Mouse (Mus musculus): ENCODE data around the gene Rap1gap2. TPM values are rescaled to one million over a fixed set of nuclear protein-coding genes. Genes with fewer than 3 reads are reported as not detected.

Rap1gap2 gene
- 4.6 and 4.7 TPM in 2 replicates for polyA plus RNA-seq (2012)

GRCm38 (mm10) chr11:74610545-74611176 lies at the start of gene Rap1gap2:
Gene Rap1gap2, minus strand, starts transcription at chr11:74610915.
- no peak for TF ChIP-seq GATA1 (IDR thresholded peaks at IDR 0.05; ENCODE audit: low read length)

GRCm38 (mm10) chr11:74660336-74660735 lies 49.6 kb upstream of the Rap1gap2 start:
- no peak for TF ChIP-seq GATA1 (IDR thresholded peaks at IDR 0.05; ENCODE audit: low read length)

- TF ChIP-seq GATA1 (IDR thresholded peaks at IDR 0.05; ENCODE audit: low read length) = no peak
These were observed 45.2 kb upstream of the Rap1gap2 start for GRCm38 (mm10) chr11:74655941-74656340.

- no peak for TF ChIP-seq GATA1 (IDR thresholded peaks at IDR 0.05; ENCODE audit: low read length)
These were observed 42.7 kb upstream of the Rap1gap2 start for GRCm38 (mm10) chr11:74653385-74653784.

- no peak for TF ChIP-seq GATA1 (IDR thresholded peaks at IDR 0.05; ENCODE audit: low read length)
These were observed 42.1 kb upstream of the Rap1gap2 start for GRCm38 (mm10) chr11:74652791-74653191.

- TF ChIP-seq GATA1 (IDR thresholded peaks at IDR 0.05; ENCODE audit: low read length) = no peak
These were observed 39.9 kb upstream of the Rap1gap2 start for GRCm38 (mm10) chr11:74650576-74651100.

GRCm38 (mm10) chr11:74649647-74650551 lies 39.2 kb upstream of the Rap1gap2 start:
- no peak for TF ChIP-seq GATA1 (IDR thresholded peaks at IDR 0.05; ENCODE audit: low read length)

GRCm38 (mm10) chr11:74649095-74649646 lies 38.5 kb upstream of the Rap1gap2 start, which contains the start of gene Cluh:
Gene Cluh, plus strand, starts transcription at chr11:74649495.
- no peak for TF ChIP-seq GATA1 (IDR thresholded peaks at IDR 0.05; ENCODE audit: low read length)

- no peak for TF ChIP-seq GATA1 (IDR thresholded peaks at IDR 0.05; ENCODE audit: low read length)
These were observed 38.0 kb upstream of the Rap1gap2 start for GRCm38 (mm10) chr11:74648676-74649075.

GRCm38 (mm10) chr11:74647966-74648365 lies 37.3 kb upstream of the Rap1gap2 start:
- no peak for TF ChIP-seq GATA1 (IDR thresholded peaks at IDR 0.05; ENCODE audit: low read length)

- no peak for TF ChIP-seq GATA1 (IDR thresholded peaks at IDR 0.05; ENCODE audit: low read length)
These were observed 28.9 kb upstream of the Rap1gap2 start for GRCm38 (mm10) chr11:74639628-74640027.

GRCm38 (mm10) chr11:74638791-74639411 lies 28.2 kb upstream of the Rap1gap2 start:
- TF ChIP-seq GATA1 (IDR thresholded peaks at IDR 0.05; ENCODE audit: low read length) = no peak

- TF ChIP-seq GATA1 (IDR thresholded peaks at IDR 0.05; ENCODE audit: low read length) = no peak
These were observed 27.5 kb upstream of the Rap1gap2 start for GRCm38 (mm10) chr11:74637971-74638790.

GRCm38 (mm10) chr11:74637486-74637885 lies 26.8 kb upstream of the Rap1gap2 start:
- no peak for TF ChIP-seq GATA1 (IDR thresholded peaks at IDR 0.05; ENCODE audit: low read length)
